ENCODE assay signal across 9 mouse cellular contexts in genomic region chr9:21497050-21497542, GRCm38 (mm10). TPM values are rescaled to one million over a fixed set of nuclear protein-coding genes. Genes with fewer than 3 reads are reported as not detected.
DNase-seq lines count a peak whose midpoint lies in the region; ATAC-seq and TF ChIP-seq lines count a peak whose summit lies in the region.
"Had no signal": no experiment of that assay in that cellular context is flagged by ENCODE, and none has a peak within 500 bp of the region (broad histone marks: within the 10 kb centered on the region; RNA-seq: fewer than 3 reads in every experiment).

No protein-coding gene starts in this region.

- no peaks in the 10 kb centered on the region; the same call in 1 of the 2 replicates for H3K4me1 ChIP-seq in hindbrain, embryonic 12.5 days
- H3K4me1 ChIP-seq in hindbrain, embryonic 13.5 days (replicated peaks), result no peaks in the 10 kb centered on the region
- peaks cover 0 to 20% of the 10 kb centered on the region in 2 experiments; a peak in 2 of 4 replicates for H3K4me1 ChIP-seq in ES-E14 (ENCODE audit: control insufficient read depth in 2 of 2, insufficient read depth in 2 of 2, low read length in 2 of 2, poor library complexity in 1 of 2)
- H3K4me1 ChIP-seq in bone marrow macrophage, adult 2 months (ENCODE audit: control insufficient read depth, insufficient read depth, low read length), result peaks cover 52% of the 10 kb centered on the region
- H3K4me1 ChIP-seq in limb, embryonic 11.5 days (ENCODE audit: control insufficient read depth, insufficient read depth, low read length), result 0 out of 2 replicates have a peak, but pooled peaks cover 2% of the 10 kb centered on the region
- H3K4me1 ChIP-seq in midbrain, embryonic 13.5 days (replicated peaks), result no peaks in the 10 kb centered on the region

- no peak for DNase-seq in ES-E14 (ENCODE audit: low read depth, low spot score)
- DNase-seq in limb, embryonic 11.5 days (ENCODE audit: low spot score), result no peak
- no peak for DNase-seq in T-cell, adult 2 months (ENCODE audit: low spot score)
- DNase-seq: thymus, postnatal 4 days had no signal

- TF ChIP-seq POLR2A in bone marrow macrophage, adult 2 months (IDR thresholded peaks at IDR 0.05; ENCODE audit: borderline replicate concordance, low read depth, low read length), result no peak

- peak overlapping the region; percentile 41; the same call in 1 of the 2 replicates for H3K27ac ChIP-seq in hindbrain, embryonic 12.5 days
- no peak overlapping the region for H3K27ac ChIP-seq in hindbrain, embryonic 13.5 days
- H3K27ac ChIP-seq in ES-E14 (ENCODE audit: insufficient read depth, low read depth, low read length, poor library complexity, severe bottlenecking), result no peak overlapping the region
- H3K27ac ChIP-seq in bone marrow macrophage, adult 2 months (ENCODE audit: insufficient read depth, low read depth, low read length), result peak overlapping the region; percentile 75
- H3K27ac ChIP-seq in limb, embryonic 11.5 days (replicated peaks; ENCODE audit: low read depth, low read length), result peak overlapping the region; percentile 88
- no peak overlapping the region for H3K27ac ChIP-seq in midbrain, embryonic 13.5 days

- WGBS in hindbrain, embryonic 12.5 days, result 63% methylated on average over 16 of the region's 16 CpGs
- 90% methylated on average over 16 of the region's 16 CpGs for WGBS in hindbrain, embryonic 13.5 days
- WGBS in limb, embryonic 11.5 days, result 65% methylated on average over 16 of the region's 16 CpGs
- WGBS in midbrain, embryonic 13.5 days, result 96% methylated on average over 16 of the region's 16 CpGs

- H3K9ac ChIP-seq in hindbrain, embryonic 12.5 days, result peak overlapping the region; percentile 41; the same call in 1 of the 2 replicates
- no peak overlapping the region for H3K9ac ChIP-seq in hindbrain, embryonic 13.5 days
- peak overlapping the region; percentile 11; the same call in 1 of the 2 replicates for H3K9ac ChIP-seq in ES-E14 (ENCODE audit: insufficient read depth, low read depth, low read length, poor library complexity, severe bottlenecking)
- peak overlapping the region; percentile 47 for H3K9ac ChIP-seq in limb, embryonic 11.5 days (ENCODE audit: low read length)
- H3K9ac ChIP-seq in midbrain, embryonic 13.5 days (replicated peaks), result no peak overlapping the region

- no peak for TF ChIP-seq CTCF in bone marrow macrophage, adult 2 months (IDR thresholded peaks at IDR 0.05; ENCODE audit: low read depth, low read length)

- H3K4me3 ChIP-seq in hindbrain, embryonic 12.5 days, result no peak overlapping the region
- no peak overlapping the region for H3K4me3 ChIP-seq in hindbrain, embryonic 13.5 days
- peak overlapping the region; percentile 29 to 44 for H3K4me3 ChIP-seq in ES-E14 (ENCODE audit: insufficient read depth in 1 of 2, low read depth in 1 of 2, low read length in 2 of 2, poor library complexity in 1 of 2, severe bottlenecking in 1 of 2)
- H3K4me3 ChIP-seq in bone marrow macrophage, adult 2 months (ENCODE audit: insufficient read depth, low read length), result no peak overlapping the region
- no peak overlapping the region for H3K4me3 ChIP-seq in limb, embryonic 11.5 days (ENCODE audit: low read depth, low read length)
- H3K4me3 ChIP-seq in midbrain, embryonic 13.5 days (replicated peaks), result no peak overlapping the region

- H3K36me3 ChIP-seq in hindbrain, embryonic 12.5 days, result peaks cover 45% of the 10 kb centered on the region
- H3K36me3 ChIP-seq in hindbrain, embryonic 13.5 days, result peaks cover 60% of the 10 kb centered on the region
- H3K36me3 ChIP-seq in ES-E14 (ENCODE audit: control insufficient read depth, insufficient read depth, low read length, poor library complexity, severe bottlenecking), result peaks cover 24% of the 10 kb centered on the region; the same call in 1 of the 2 replicates
- peaks cover 11% of the 10 kb centered on the region; the same call in 1 of the 2 replicates for H3K36me3 ChIP-seq in limb, embryonic 11.5 days (ENCODE audit: control insufficient read depth, insufficient read depth, low read length)
- peaks cover 54% of the 10 kb centered on the region for H3K36me3 ChIP-seq in midbrain, embryonic 13.5 days

- in situ Hi-C loops in ES-E14 (cut with MboI; ENCODE audit: low sequenced_read_pairs in 2 of 2, unreplicated experiment in 2 of 2), result no loop called here

- H3K27me3 ChIP-seq in hindbrain, embryonic 12.5 days, result no peaks in the 10 kb centered on the region
- no peaks in the 10 kb centered on the region for H3K27me3 ChIP-seq in hindbrain, embryonic 13.5 days
- H3K27me3 ChIP-seq in limb, embryonic 11.5 days (ENCODE audit: control insufficient read depth, insufficient read depth, low read length), result no peaks in the 10 kb centered on the region
- no peaks in the 10 kb centered on the region for H3K27me3 ChIP-seq in midbrain, embryonic 13.5 days

- 0 out of 2 replicates have a peak overlapping the region, but pooled peaks have one; percentile 13 for H3K4me2 ChIP-seq in hindbrain, embryonic 12.5 days (replicated peaks)
- H3K4me2 ChIP-seq in hindbrain, embryonic 13.5 days, result no peak overlapping the region
- peak overlapping the region; percentile 3; the same call in 1 of the 2 replicates for H3K4me2 ChIP-seq in limb, embryonic 11.5 days (ENCODE audit: low read depth, severe bottlenecking)
- H3K4me2 ChIP-seq in midbrain, embryonic 13.5 days (replicated peaks), result no peak overlapping the region

- ATAC-seq in hindbrain, embryonic 12.5 days (ENCODE audit: low FRiP score), result no peak
- no peak for ATAC-seq in hindbrain, embryonic 13.5 days (ENCODE audit: low FRiP score)
- ATAC-seq in limb, embryonic 11.5 days (ENCODE audit: insufficient number of reproducible peaks, low FRiP score, low TSS enrichment, low read depth), result peak; percentile 38
- ATAC-seq in midbrain, embryonic 13.5 days, result no peak
- ATAC-seq: intestine, embryonic 16.5 days had no signal

- no peaks in the 10 kb centered on the region for H3K9me3 ChIP-seq in hindbrain, embryonic 12.5 days (replicated peaks)
- H3K9me3 ChIP-seq in hindbrain, embryonic 13.5 days, result no peaks in the 10 kb centered on the region
- no peaks in the 10 kb centered on the region for H3K9me3 ChIP-seq in ES-E14 (ENCODE audit: control insufficient read depth, insufficient read depth, low read depth, low read length)
- no peaks in the 10 kb centered on the region for H3K9me3 ChIP-seq in limb, embryonic 11.5 days (ENCODE audit: control insufficient read depth, low read length)
- H3K9me3 ChIP-seq in midbrain, embryonic 13.5 days, result no peaks in the 10 kb centered on the region

TF ChIP-seq in ES-E14, 5 proteins besides CTCF, POLR2A, EP300 and RAD21:
- TF ChIP-seq MAFK (IDR thresholded peaks at IDR 0.05; ENCODE audit: insufficient read depth, low read depth, low read length), result no peak
- TF ChIP-seq HCFC1 (IDR thresholded peaks at IDR 0.05; ENCODE audit: borderline replicate concordance, insufficient read depth, low read length), result no peak
- no peak for TF ChIP-seq ZNF384 (IDR thresholded peaks at IDR 0.05; ENCODE audit: low read depth, low read length)
- no peak for TF ChIP-seq CHD2 (IDR thresholded peaks at IDR 0.05; ENCODE audit: low read depth, low read length)
- no peak for TF ChIP-seq ZC3H11A (IDR thresholded peaks at IDR 0.05; ENCODE audit: borderline replicate concordance, low read depth, low read length)

RNA-seq across cellular contexts. Expression of gene Tmed1, which starts 13.0 kb away (rescaled TPM):
- polyA plus RNA-seq in hindbrain, embryonic 12.5 days (2016; fragmentation: Nextera tagmentation; extraction: Ambion mirVana), result 80.4 and 81.9 TPM in 2 replicates
- 57.0 and 61.8 TPM in 2 replicates for polyA plus RNA-seq in hindbrain, embryonic 13.5 days (2015; fragmentation: Nextera tagmentation; extraction: Ambion mirVana)
- 133 and 191 TPM in 2 replicates for total RNA-seq in ES-E14 (2012; rRNA removed)
- 11.3 and 11.8 TPM in 2 replicates for polyA plus RNA-seq in bone marrow macrophage, adult 2 months (2012; ENCODE audit: insufficient read depth, insufficient read length, missing spikeins)
- polyA plus RNA-seq in limb, embryonic 11.5 days (2014; fragmentation: Nextera tagmentation; extraction: Ambion mirVana), result 97.0 and 99.6 TPM in 2 replicates
- polyA plus RNA-seq in midbrain, embryonic 13.5 days (2015; fragmentation: Nextera tagmentation; extraction: Ambion mirVana), result 57.2 and 60.3 TPM in 2 replicates

RNA-seq across cellular contexts. Expression of gene AB124611, which starts 28.9 kb away (rescaled TPM):
- polyA plus RNA-seq in hindbrain, embryonic 12.5 days (2016; fragmentation: Nextera tagmentation; extraction: Ambion mirVana), result 3.7 and 6.0 TPM in 2 replicates
- polyA plus RNA-seq in hindbrain, embryonic 13.5 days (2015; fragmentation: Nextera tagmentation; extraction: Ambion mirVana), result 3.4 and 3.8 TPM in 2 replicates
- not detected in 2 replicates for total RNA-seq in ES-E14 (2012; rRNA removed)
- polyA plus RNA-seq in bone marrow macrophage, adult 2 months (2012; ENCODE audit: insufficient read depth, insufficient read length, missing spikeins), result 156 and 179 TPM in 2 replicates
- 2.5 and 3.2 TPM in 2 replicates for polyA plus RNA-seq in limb, embryonic 11.5 days (2014; fragmentation: Nextera tagmentation; extraction: Ambion mirVana)
- 5.1 and 6.3 TPM in 2 replicates for polyA plus RNA-seq in midbrain, embryonic 13.5 days (2015; fragmentation: Nextera tagmentation; extraction: Ambion mirVana)

RNA-seq across cellular contexts. Expression of gene Carm1, which starts 49.6 kb away (rescaled TPM):
- 76.7 and 77.9 TPM in 2 replicates for polyA plus RNA-seq in hindbrain, embryonic 12.5 days (2016; fragmentation: Nextera tagmentation; extraction: Ambion mirVana)
- polyA plus RNA-seq in hindbrain, embryonic 13.5 days (2015; fragmentation: Nextera tagmentation; extraction: Ambion mirVana), result 29.4 and 29.9 TPM in 2 replicates
- total RNA-seq in ES-E14 (2012; rRNA removed), result 60.0 and 67.3 TPM in 2 replicates
- 19.1 and 20.5 TPM in 2 replicates for polyA plus RNA-seq in bone marrow macrophage, adult 2 months (2012; ENCODE audit: insufficient read depth, insufficient read length, missing spikeins)
- polyA plus RNA-seq in limb, embryonic 11.5 days (2014; fragmentation: Nextera tagmentation; extraction: Ambion mirVana), result 78.9 and 93.7 TPM in 2 replicates
- 32.1 and 39.6 TPM in 2 replicates for polyA plus RNA-seq in midbrain, embryonic 13.5 days (2015; fragmentation: Nextera tagmentation; extraction: Ambion mirVana)

Comparison
In these comparisons a context has a peak if more than half of its experiments do, and no peak if none do; other contexts are left out.
1. H3K27ac ChIP-seq: peak in hindbrain, embryonic 12.5 days (single experiment), bone marrow macrophage, adult 2 months (single experiment) and limb, embryonic 11.5 days (single experiment); none in hindbrain, embryonic 13.5 days (single experiment), ES-E14 (single experiment) and midbrain, embryonic 13.5 days (single experiment).
2. H3K4me2 ChIP-seq: peak in hindbrain, embryonic 12.5 days (single experiment) and limb, embryonic 11.5 days (single experiment); none in hindbrain, embryonic 13.5 days (single experiment) and midbrain, embryonic 13.5 days (single experiment).
3. H3K9ac ChIP-seq: peak in hindbrain, embryonic 12.5 days (single experiment), ES-E14 (single experiment) and limb, embryonic 11.5 days (single experiment); none in hindbrain, embryonic 13.5 days (single experiment) and midbrain, embryonic 13.5 days (single experiment).
4. H3K4me3 ChIP-seq: peak in ES-E14 (2 of 2); none in hindbrain, embryonic 12.5 days (single experiment), hindbrain, embryonic 13.5 days (single experiment), bone marrow macrophage, adult 2 months (single experiment), limb, embryonic 11.5 days (single experiment) and midbrain, embryonic 13.5 days (single experiment).
5. RNA of gene AB124611, which starts 28.9 kb away (polyA plus RNA-seq): 156 to 179 TPM in bone marrow macrophage, adult 2 months; 5.1 to 6.3 TPM in midbrain, embryonic 13.5 days, 3.7 to 6.0 TPM in hindbrain, embryonic 12.5 days, 3.4 to 3.8 TPM in hindbrain, embryonic 13.5 days and 2.5 to 3.2 TPM in limb, embryonic 11.5 days; every median in the first group is over 10 times any median in the second.